Mouse (Mus musculus): ENCODE data around the gene Ehd2. TPM values are rescaled to one million over a fixed set of nuclear protein-coding genes. Genes with fewer than 3 reads are reported as not detected.
"Not testable (repeated sequence)": the region's sequence is repeated elsewhere in the genome, so short reads cannot be mapped to it uniquely, and the experiment has no call there.

Ehd2 gene
- total RNA-seq, 2 experiments from 2014 or later, result 7.0 to 9.3 TPM

- no peak for DNase-seq (ENCODE audit: low spot score in 2 of 2)
Measured at GRCm38 (mm10) chr7:15947653-15948260, 19.6 kb downstream of the Ehd2 start.

- DNase-seq (ENCODE audit: low spot score in 2 of 2), result peak; percentile 96 to 98
Measured at GRCm38 (mm10) chr7:15945721-15946536, 21.4 kb downstream of the Ehd2 start, which contains the start of gene Nop53. Gene Nop53 (minus strand): TSS chr7:15946074.

GRCm38 (mm10) chr7:15945211-15945610, 22.2 kb downstream of the Ehd2 start:
- DNase-seq (ENCODE audit: low spot score in 2 of 2), result no peak

- DNase-seq (ENCODE audit: low spot score in 2 of 2), result no peak
Measured at GRCm38 (mm10) chr7:15944311-15944710, 23.1 kb downstream of the Ehd2 start.

GRCm38 (mm10) chr7:15938621-15939020, 28.7 kb downstream of the Ehd2 start:
- no peak for DNase-seq (ENCODE audit: low spot score in 2 of 2)

GRCm38 (mm10) chr7:15937491-15937890, 29.9 kb downstream of the Ehd2 start:
- DNase-seq (ENCODE audit: low spot score in 2 of 2), result no peak

GRCm38 (mm10) chr7:15933437-15934359, 33.7 kb downstream of the Ehd2 start:
- DNase-seq (ENCODE audit: low spot score in 2 of 2), result peak; percentile 29 to 47

- DNase-seq (ENCODE audit: low spot score in 2 of 2), result no peak
Measured at GRCm38 (mm10) chr7:15931635-15932034, 35.7 kb downstream of the Ehd2 start.

- no peak for DNase-seq (ENCODE audit: low spot score in 2 of 2)
Measured at GRCm38 (mm10) chr7:15930543-15930942, 36.8 kb downstream of the Ehd2 start.

GRCm38 (mm10) chr7:15929910-15930309, 37.5 kb downstream of the Ehd2 start:
- no peak for DNase-seq (ENCODE audit: low spot score in 2 of 2)

- peak; percentile 95 to 96 for DNase-seq (ENCODE audit: low spot score in 2 of 2)
Measured at GRCm38 (mm10) chr7:15922220-15922773, 45.1 kb downstream of the Ehd2 start, which contains the start of gene Selenow. Gene Selenow (minus strand): TSS chr7:15922402.

- DNase-seq (ENCODE audit: low spot score in 2 of 2), result peak in 1 of 2 experiments; percentile 48
Measured at GRCm38 (mm10) chr7:15921796-15922195, 45.6 kb downstream of the Ehd2 start.

- DNase-seq (ENCODE audit: low spot score in 2 of 2), result peak in 1 of 2 experiments; percentile 54
Measured at GRCm38 (mm10) chr7:15920645-15921190, 46.6 kb downstream of the Ehd2 start.

- no peak for DNase-seq (ENCODE audit: low spot score in 2 of 2)
Measured at GRCm38 (mm10) chr7:15919947-15920346, 47.4 kb downstream of the Ehd2 start.

- no peak for DNase-seq (ENCODE audit: low spot score in 2 of 2)
Measured at GRCm38 (mm10) chr7:15918371-15918770, 49.0 kb downstream of the Ehd2 start.

- no peak for DNase-seq (ENCODE audit: low spot score in 2 of 2)
Measured at GRCm38 (mm10) chr7:15916996-15917395, 50.4 kb downstream of the Ehd2 start.

- DNase-seq (ENCODE audit: low spot score in 2 of 2), result no peak
Measured at GRCm38 (mm10) chr7:15916134-15916723, 51.1 kb downstream of the Ehd2 start.

- not testable (repeated sequence) for DNase-seq (ENCODE audit: low spot score in 2 of 2)
Measured at GRCm38 (mm10) chr7:15915695-15916094, 51.7 kb downstream of the Ehd2 start.

GRCm38 (mm10) chr7:15914751-15915150, 52.6 kb downstream of the Ehd2 start:
- DNase-seq (ENCODE audit: low spot score in 2 of 2), result no peak

- no peak for DNase-seq (ENCODE audit: low spot score in 2 of 2)
Measured at GRCm38 (mm10) chr7:15914252-15914651, 53.1 kb downstream of the Ehd2 start.
